Mouse (Mus musculus) adrenal gland, adult (tissue): Measurements from ENCODE around the gene Khdrbs1.
"Not testable (repeated sequence)": the region's sequence is repeated elsewhere in the genome, so short reads cannot be mapped to it uniquely, and the experiment has no call there.

Experiments used
- DNase-seq, 2 experiments: peaks; one replicate each; pipeline ENCODE4 v3.0.0; 2022 to 2023; ENCODE audit warnings: low spot score in 1 of 2; ENCODE audit not compliant: inconsistent age in 2 of 2

Gene Khdrbs1

GRCm38 (mm10) chr4:129746106-129746505, 4.0 kb upstream of the Khdrbs1 start:
- no peak for DNase-seq

- no peak for DNase-seq
Observed at GRCm38 (mm10) chr4:129743494-129743893, 1.4 kb upstream of the Khdrbs1 start.

- peak in 1 of 2 experiments; percentile 30 for DNase-seq
Observed at GRCm38 (mm10) chr4:129743010-129743390, 897 bp upstream of the Khdrbs1 start.

- DNase-seq: no peak
Observed at GRCm38 (mm10) chr4:129741974-129742231, 200 bp downstream of the Khdrbs1 start.

GRCm38 (mm10) chr4:129741251-129741973, 691 bp downstream of the Khdrbs1 start:
- DNase-seq: peak; percentile 62 to 87

- no peak for DNase-seq
Observed at GRCm38 (mm10) chr4:129739111-129739645, 2.9 kb downstream of the Khdrbs1 start.

GRCm38 (mm10) chr4:129736173-129736572, 5.9 kb downstream of the Khdrbs1 start:
- DNase-seq: no peak

- DNase-seq: not testable (repeated sequence)
Observed at GRCm38 (mm10) chr4:129735485-129735884, 6.6 kb downstream of the Khdrbs1 start.

- DNase-seq: no peak
Observed at GRCm38 (mm10) chr4:129731423-129731822, 10.7 kb downstream of the Khdrbs1 start.

GRCm38 (mm10) chr4:129716310-129716709, 25.8 kb downstream of the Khdrbs1 start:
- no peak for DNase-seq

GRCm38 (mm10) chr4:129709486-129710129, 32.5 kb downstream of the Khdrbs1 start:
- DNase-seq: peak in 1 of 2 experiments; percentile 16

- DNase-seq: peak in 1 of 2 experiments; percentile 17
Observed at GRCm38 (mm10) chr4:129706750-129707149, 35.4 kb downstream of the Khdrbs1 start.

GRCm38 (mm10) chr4:129702454-129702853, 39.6 kb downstream of the Khdrbs1 start:
- DNase-seq: peak; percentile 44 to 71

- peak; percentile 84 to 96 for DNase-seq
Observed at GRCm38 (mm10) chr4:129701503-129702377, 40.4 kb downstream of the Khdrbs1 start.

- not testable (repeated sequence) for DNase-seq
Observed at GRCm38 (mm10) chr4:129700661-129701060, 41.4 kb downstream of the Khdrbs1 start.

GRCm38 (mm10) chr4:129700216-129700615, 41.9 kb downstream of the Khdrbs1 start:
- DNase-seq: no peak

- no peak for DNase-seq
Observed at GRCm38 (mm10) chr4:129697191-129697590, 44.9 kb downstream of the Khdrbs1 start.

- peak; percentile 93 to 97 for DNase-seq
Observed at GRCm38 (mm10) chr4:129696158-129696985, 45.7 kb downstream of the Khdrbs1 start, which contains the start of gene Tmem39b. Gene Tmem39b (minus strand): TSS chr4:129696838.

GRCm38 (mm10) chr4:129695815-129696157, 46.3 kb downstream of the Khdrbs1 start:
- DNase-seq: no peak

GRCm38 (mm10) chr4:129684531-129684930, 57.6 kb downstream of the Khdrbs1 start:
- no peak for DNase-seq
